Mouse (Mus musculus): ENCODE data around the gene Gm42906. TPM values are rescaled to one million over a fixed set of nuclear protein-coding genes. Genes with fewer than 3 reads are reported as not detected.
A peak's percentile ranks its signal among the peaks of the same experiment; 100 is the strongest.

The Gm42906 gene
- polyA plus RNA-seq, 2 experiments: not detected

GRCm38 (mm10) chr5:151412666-151413463, 15.1 kb downstream of the Gm42906 start:
- H3K4me1 ChIP-seq (ENCODE audit: control insufficient read depth, insufficient read depth, low read length): no peaks in the 10 kb centered on the region
- no peak overlapping the region for H3K4me3 ChIP-seq (replicated peaks; ENCODE audit: low read length)
- peak; percentile 26 for DNase-seq (ENCODE audit: low spot score)
- no peak for TF ChIP-seq POLR2A (IDR thresholded peaks at IDR 0.05; ENCODE audit: borderline replicate concordance, extremely low read depth, insufficient read depth, insufficient read length)
- H3K4me2 ChIP-seq (replicated peaks; ENCODE audit: low read depth, low read length, severe bottlenecking): no peak overlapping the region
- no peaks in the 10 kb centered on the region for H3K27me3 ChIP-seq (ENCODE audit: control insufficient read depth, insufficient read depth, low read length)
- H3K9ac ChIP-seq (ENCODE audit: low read depth, low read length, severe bottlenecking): no peak overlapping the region
- no peaks in the 10 kb centered on the region for H3K9me3 ChIP-seq (ENCODE audit: control insufficient read depth, low read length)
- H3K36me3 ChIP-seq (ENCODE audit: control insufficient read depth, insufficient read depth, low read length): no peaks in the 10 kb centered on the region
- 0 out of 2 replicates have a peak overlapping the region, but pooled peaks have one; percentile 48 for H3K27ac ChIP-seq (replicated peaks; ENCODE audit: low read depth, low read length)
- WGBS: 52% methylated on average over 11 of the region's 11 CpGs
- no peak for ATAC-seq (ENCODE audit: low FRiP score, low read depth)

GRCm38 (mm10) chr5:151410006-151410405, 18.0 kb downstream of the Gm42906 start:
- H3K9me3 ChIP-seq (ENCODE audit: control insufficient read depth, low read length): no peaks in the 10 kb centered on the region
- H3K27ac ChIP-seq (replicated peaks; ENCODE audit: low read depth, low read length): no peak overlapping the region
- DNase-seq (ENCODE audit: low spot score): no peak
- no peak for ATAC-seq (ENCODE audit: low FRiP score, low read depth)
- 62% methylated on average over 3 of the region's 3 CpGs for WGBS
- H3K36me3 ChIP-seq (ENCODE audit: control insufficient read depth, insufficient read depth, low read length): no peaks in the 10 kb centered on the region
- no peak for TF ChIP-seq POLR2A (IDR thresholded peaks at IDR 0.05; ENCODE audit: borderline replicate concordance, extremely low read depth, insufficient read depth, insufficient read length)
- no peak overlapping the region for H3K4me3 ChIP-seq (replicated peaks; ENCODE audit: low read length)
- no peaks in the 10 kb centered on the region for H3K27me3 ChIP-seq (ENCODE audit: control insufficient read depth, insufficient read depth, low read length)
- no peak overlapping the region for H3K4me2 ChIP-seq (replicated peaks; ENCODE audit: low read depth, low read length, severe bottlenecking)
- H3K4me1 ChIP-seq (ENCODE audit: control insufficient read depth, insufficient read depth, low read length): no peaks in the 10 kb centered on the region
- H3K9ac ChIP-seq (ENCODE audit: low read depth, low read length, severe bottlenecking): no peak overlapping the region

GRCm38 (mm10) chr5:151409282-151409681, 18.7 kb downstream of the Gm42906 start:
- WGBS: 19% methylated on average over 1 of the region's 1 CpGs

GRCm38 (mm10) chr5:151408124-151408900, 19.7 kb downstream of the Gm42906 start:
- H3K27ac ChIP-seq (replicated peaks; ENCODE audit: low read depth, low read length): no peak overlapping the region
- no peak for TF ChIP-seq POLR2A (IDR thresholded peaks at IDR 0.05; ENCODE audit: borderline replicate concordance, extremely low read depth, insufficient read depth, insufficient read length)
- no peak for ATAC-seq (ENCODE audit: low FRiP score, low read depth)

More at GRCm38 (mm10) chr5:151409282-151409681, 18.7 kb downstream of the Gm42906 start:
- Histone ChIP-seq H3K36me3 (ENCODE audit: control insufficient read depth, insufficient read depth, low read length) (no peaks in the 10 kb centered on the region), H3K4me2 (replicated peaks; ENCODE audit: low read depth, low read length, severe bottlenecking) (no peak overlapping the region), H3K4me3 (replicated peaks; ENCODE audit: low read length) (no peak overlapping the region), H3K4me1 (ENCODE audit: control insufficient read depth, insufficient read depth, low read length) (no peaks in the 10 kb centered on the region), H3K9ac (ENCODE audit: low read depth, low read length, severe bottlenecking) (no peak overlapping the region), H3K27me3 (ENCODE audit: control insufficient read depth, insufficient read depth, low read length) (no peaks in the 10 kb centered on the region), H3K9me3 (ENCODE audit: control insufficient read depth, low read length) (no peaks in the 10 kb centered on the region), H3K27ac (replicated peaks; ENCODE audit: low read depth, low read length) (no peak overlapping the region)
- no peak for ATAC-seq (ENCODE audit: low FRiP score, low read depth)
- no peak for DNase-seq (ENCODE audit: low spot score)
- TF ChIP-seq POLR2A (IDR thresholded peaks at IDR 0.05; ENCODE audit: borderline replicate concordance, extremely low read depth, insufficient read depth, insufficient read length): no peak

GRCm38 (mm10) chr5:151407493-151407892, 20.5 kb downstream of the Gm42906 start:
- ATAC-seq (ENCODE audit: low FRiP score, low read depth) (no peak), DNase-seq (ENCODE audit: low spot score) (no peak)
- H3K36me3 ChIP-seq (ENCODE audit: control insufficient read depth, insufficient read depth, low read length): no peaks in the 10 kb centered on the region
- no peaks in the 10 kb centered on the region for H3K9me3 ChIP-seq (ENCODE audit: control insufficient read depth, low read length)
- no peak overlapping the region for H3K27ac ChIP-seq (replicated peaks; ENCODE audit: low read depth, low read length)
- no peak for TF ChIP-seq POLR2A (IDR thresholded peaks at IDR 0.05; ENCODE audit: borderline replicate concordance, extremely low read depth, insufficient read depth, insufficient read length)
- H3K4me1 ChIP-seq (ENCODE audit: control insufficient read depth, insufficient read depth, low read length): no peaks in the 10 kb centered on the region
- no peak overlapping the region for H3K9ac ChIP-seq (ENCODE audit: low read depth, low read length, severe bottlenecking)
- no peak overlapping the region for H3K4me3 ChIP-seq (replicated peaks; ENCODE audit: low read length)
- H3K4me2 ChIP-seq (replicated peaks; ENCODE audit: low read depth, low read length, severe bottlenecking): no peak overlapping the region
- WGBS: 92% methylated on average over 3 of the region's 3 CpGs
- H3K27me3 ChIP-seq (ENCODE audit: control insufficient read depth, insufficient read depth, low read length): no peaks in the 10 kb centered on the region

More at GRCm38 (mm10) chr5:151408124-151408900, 19.7 kb downstream of the Gm42906 start:
- DNase-seq (ENCODE audit: low spot score): no peak
- Histone ChIP-seq H3K9me3 (ENCODE audit: control insufficient read depth, low read length) (no peaks in the 10 kb centered on the region), H3K9ac (ENCODE audit: low read depth, low read length, severe bottlenecking) (no peak overlapping the region), H3K4me3 (replicated peaks; ENCODE audit: low read length) (no peak overlapping the region), H3K36me3 (ENCODE audit: control insufficient read depth, insufficient read depth, low read length) (no peaks in the 10 kb centered on the region), H3K27me3 (ENCODE audit: control insufficient read depth, insufficient read depth, low read length) (no peaks in the 10 kb centered on the region), H3K4me2 (replicated peaks; ENCODE audit: low read depth, low read length, severe bottlenecking) (no peak overlapping the region), H3K4me1 (ENCODE audit: control insufficient read depth, insufficient read depth, low read length) (no peaks in the 10 kb centered on the region)
- 48% methylated on average over 7 of the region's 7 CpGs for WGBS
